Mouse (Mus musculus): ENCODE measurements around the gene Gm27029. TPM values are rescaled to one million over a fixed set of nuclear protein-coding genes. Genes with fewer than 3 reads are reported as not detected.

Gene Gm27029
- total RNA-seq (2023): 1 to 10 TPM in 1 of 2 experiments, under 1 TPM in 1; 0.90 to 1.3 TPM

DNA sequence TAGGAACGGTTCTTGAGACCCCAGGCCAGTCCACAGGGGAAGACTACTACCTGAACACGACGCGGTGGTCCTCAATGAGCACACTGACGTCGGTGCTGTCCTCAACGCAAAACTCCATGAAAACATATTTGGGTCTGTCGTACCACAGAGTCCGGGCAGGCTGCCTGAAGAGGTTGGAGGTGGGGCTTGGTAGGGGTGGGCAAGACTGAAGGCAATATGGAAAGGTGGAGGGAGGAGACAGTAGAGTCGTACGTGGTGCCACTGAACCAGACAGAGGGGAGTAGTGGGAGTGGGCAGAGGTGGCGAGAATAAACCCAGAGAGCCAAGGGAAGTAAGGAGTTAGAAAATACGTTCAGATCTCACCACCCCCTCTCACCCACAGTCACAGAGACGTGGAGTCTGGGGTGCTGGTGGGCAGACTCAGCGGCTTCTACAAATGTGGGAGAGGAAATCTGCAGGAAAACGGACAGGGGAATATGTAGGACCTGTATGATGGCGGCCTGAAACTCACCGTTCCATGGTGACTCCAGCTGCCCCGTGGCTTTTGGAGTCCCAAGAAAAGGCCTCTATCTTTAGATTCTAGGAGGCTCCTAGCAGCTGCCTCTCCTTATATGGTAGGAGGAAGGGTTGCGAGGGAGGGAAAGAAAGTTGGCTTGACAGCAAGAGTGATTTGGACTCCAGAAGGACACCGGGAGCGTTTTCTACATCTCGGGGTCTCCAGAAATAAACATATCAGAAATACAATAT, at the start of gene Gm27029:
Gm27029 (minus strand) TSS at position 692 of the 747 bp plus-strand sequence.

DNA sequence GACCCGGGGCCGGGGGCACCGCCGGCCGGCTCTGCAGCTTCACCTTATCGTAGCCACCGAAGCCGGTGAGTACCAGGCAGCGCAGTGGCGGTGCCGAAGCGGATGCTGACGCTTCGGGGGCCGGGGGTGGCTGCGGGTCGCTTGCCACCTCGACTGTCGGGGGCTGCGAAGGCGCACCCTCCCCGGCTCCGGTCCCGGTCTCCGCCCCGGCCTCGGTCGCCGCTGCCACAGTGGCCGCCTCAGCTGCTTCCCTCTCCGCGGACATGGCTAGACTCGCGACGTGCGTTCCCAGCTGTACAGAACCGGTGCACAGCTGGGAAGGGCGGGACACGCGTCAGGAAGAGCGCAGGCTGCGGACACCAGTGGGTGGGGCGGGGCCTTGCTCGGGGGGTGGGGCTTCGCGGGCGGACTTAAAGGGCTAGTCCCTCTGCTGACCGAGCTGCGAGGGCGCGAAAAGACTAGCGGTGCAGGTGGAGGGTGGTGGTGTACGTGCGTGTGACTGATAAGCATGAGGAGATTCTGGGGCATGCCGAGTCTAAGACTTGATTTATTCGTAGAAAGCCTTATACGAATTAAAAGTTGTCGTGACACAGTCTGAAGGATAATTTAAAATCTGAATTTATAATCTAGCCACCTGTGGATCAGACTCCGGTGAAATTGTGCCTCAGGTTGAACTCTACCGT, 41.4 kb upstream of the Gm27029 start, which contains the start of gene Vat1:
Vat1 (minus strand) TSS at position 362 of the 683 bp plus-strand sequence.

DNA sequence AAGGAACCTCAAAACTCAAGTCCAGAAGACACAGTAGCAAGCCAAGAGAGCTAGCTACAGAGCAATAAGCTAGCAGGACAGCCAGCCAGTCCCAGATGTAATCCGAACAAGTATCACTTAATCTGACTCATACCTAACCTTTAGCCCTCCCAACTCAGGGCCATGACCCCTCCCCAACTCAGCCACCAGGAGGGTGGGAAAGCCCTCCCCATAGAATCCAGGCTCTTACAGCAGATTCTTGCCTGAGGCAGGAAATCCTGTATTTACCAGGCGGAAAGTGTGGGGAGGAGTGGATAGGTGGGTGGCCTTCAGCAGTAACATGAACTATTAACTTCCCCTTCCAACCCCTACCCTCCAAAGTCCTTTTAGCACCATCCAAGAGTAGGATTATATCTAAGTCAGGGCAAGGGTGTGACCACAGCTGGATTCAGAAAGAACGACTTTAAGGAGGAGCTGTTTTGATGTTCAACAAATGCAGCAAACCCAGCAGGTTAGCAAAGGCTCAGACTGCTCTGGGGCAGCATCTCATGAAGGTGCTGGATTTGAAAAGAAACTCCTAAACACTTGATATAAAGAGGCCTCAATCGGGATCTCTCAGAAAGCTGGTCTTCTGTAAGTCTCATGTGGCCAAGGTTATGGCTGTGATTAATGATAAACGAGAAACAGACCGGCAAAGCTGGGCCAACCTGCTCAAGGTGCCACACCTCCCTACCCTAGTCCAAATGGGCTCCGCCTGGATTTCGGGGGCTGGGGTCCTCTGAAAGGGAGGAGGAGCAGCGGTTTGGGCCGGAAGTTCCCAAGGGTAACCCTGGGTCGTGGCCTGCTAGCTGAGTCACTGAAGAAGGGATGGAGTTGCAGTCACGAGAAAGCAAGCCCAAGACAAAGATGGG, 39.9 kb upstream of the Gm27029 start, which contains the start of gene Rnd2:
Rnd2 (plus strand) TSS at position 789 of the 890 bp plus-strand sequence.

DNA sequence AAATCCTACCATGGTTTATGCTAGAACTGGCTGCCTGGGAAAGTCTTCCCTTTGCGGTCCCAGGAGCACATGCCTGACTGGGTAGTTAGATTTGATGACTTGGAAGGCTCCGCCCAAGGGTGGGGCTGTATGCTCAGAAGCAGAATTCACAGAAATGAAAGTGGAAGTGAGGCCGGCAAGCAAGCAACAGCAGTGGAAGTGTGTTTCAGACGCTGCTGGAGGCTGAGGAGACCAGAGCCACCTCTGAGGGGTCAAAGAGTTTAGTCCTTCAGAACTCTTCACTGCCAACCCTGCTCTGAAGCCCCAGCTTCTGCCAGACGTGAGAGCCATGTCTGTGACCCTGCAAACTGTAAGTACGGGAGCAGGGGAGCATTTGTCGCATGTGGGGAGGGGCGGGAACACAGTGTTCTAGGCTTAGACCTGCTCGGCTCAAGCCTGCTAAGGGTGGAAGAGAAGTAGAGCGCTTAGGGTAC, 23.7 kb upstream of the Gm27029 start, which contains the start of gene Ifi35:
Ifi35 (plus strand) TSS at position 134 of the 473 bp plus-strand sequence.

DNA sequence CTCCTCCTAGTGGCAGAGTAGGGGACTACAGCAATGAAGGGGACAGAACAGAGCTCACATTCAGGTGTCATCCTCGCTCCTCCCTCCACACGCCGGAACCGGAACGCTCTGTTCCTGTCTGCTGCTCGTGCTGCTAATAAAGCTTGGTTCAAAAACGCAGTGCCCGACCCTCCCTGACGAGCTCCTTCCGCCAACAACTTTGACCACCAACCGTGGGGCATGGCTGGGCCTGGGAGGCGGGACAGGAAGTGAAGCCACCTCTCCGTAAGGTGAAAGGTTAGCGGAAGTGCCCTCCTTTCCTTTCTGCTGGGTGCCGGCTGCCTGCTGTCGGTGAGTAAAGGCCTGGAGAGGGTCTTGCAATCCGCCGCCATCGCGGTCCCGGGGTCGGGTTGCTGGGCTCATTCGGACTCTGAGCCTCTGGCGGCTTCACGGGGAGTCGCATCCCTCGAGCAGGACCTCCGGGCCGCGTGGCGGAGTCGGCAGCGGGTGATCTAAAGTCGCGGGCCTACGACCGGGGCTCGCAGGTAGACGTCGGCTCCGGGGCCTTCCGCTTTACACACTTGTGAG, 17.6 kb upstream of the Gm27029 start, which contains the start of gene Rpl27:
Rpl27 (plus strand) TSS at position 172 of the 567 bp plus-strand sequence.

DNA sequence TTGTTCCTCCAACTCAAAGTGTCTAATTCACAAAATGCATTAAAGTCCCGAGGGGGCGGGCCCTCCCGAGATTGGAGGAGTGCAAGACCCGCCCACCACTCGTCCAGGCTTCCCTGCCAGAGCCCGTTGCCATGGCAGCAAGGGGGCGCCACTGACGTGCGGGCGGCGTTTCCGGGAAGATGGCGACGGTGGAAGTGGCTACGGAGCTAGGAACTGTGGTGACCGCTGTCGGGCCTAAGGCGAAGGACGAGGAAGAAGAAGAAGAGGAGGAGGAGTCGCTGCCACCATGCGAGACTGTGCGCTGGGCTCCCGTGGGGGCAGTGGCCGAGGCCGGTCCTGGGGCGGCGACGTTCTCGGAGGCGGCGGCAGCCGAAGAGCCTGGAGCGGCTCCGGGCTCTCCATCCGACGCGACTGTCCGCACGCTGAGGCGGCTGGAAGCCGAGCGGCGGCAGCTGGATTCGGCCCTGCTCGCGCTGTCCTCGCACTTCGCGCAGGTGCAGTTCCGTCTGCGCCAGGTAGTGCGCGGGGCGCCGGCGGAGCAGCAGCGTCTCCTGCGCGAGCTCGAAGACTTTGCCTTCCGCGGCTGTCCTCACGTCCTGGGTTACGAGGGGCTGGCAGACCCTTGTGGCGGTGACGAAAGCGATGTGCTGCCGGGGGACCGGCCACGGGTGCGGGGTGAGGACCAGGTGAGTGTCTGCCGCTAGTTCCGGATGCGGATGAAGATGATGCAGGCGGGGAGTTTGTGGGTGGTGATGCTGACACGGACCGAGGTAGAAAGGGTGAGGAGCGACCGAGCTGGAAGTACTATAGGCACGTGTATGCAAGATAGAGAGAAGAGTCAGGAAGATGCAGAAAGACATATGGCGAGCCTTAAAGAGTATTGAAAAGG, 573 bp upstream of the Gm27029 start, which contains the start of the genes Rundc1 and Ptges3l:
Rundc1 (plus strand) TSS at position 161 of the 889 bp plus-strand sequence.
Ptges3l (minus strand) TSS at position 409 of the 889 bp plus-strand sequence.

DNA sequence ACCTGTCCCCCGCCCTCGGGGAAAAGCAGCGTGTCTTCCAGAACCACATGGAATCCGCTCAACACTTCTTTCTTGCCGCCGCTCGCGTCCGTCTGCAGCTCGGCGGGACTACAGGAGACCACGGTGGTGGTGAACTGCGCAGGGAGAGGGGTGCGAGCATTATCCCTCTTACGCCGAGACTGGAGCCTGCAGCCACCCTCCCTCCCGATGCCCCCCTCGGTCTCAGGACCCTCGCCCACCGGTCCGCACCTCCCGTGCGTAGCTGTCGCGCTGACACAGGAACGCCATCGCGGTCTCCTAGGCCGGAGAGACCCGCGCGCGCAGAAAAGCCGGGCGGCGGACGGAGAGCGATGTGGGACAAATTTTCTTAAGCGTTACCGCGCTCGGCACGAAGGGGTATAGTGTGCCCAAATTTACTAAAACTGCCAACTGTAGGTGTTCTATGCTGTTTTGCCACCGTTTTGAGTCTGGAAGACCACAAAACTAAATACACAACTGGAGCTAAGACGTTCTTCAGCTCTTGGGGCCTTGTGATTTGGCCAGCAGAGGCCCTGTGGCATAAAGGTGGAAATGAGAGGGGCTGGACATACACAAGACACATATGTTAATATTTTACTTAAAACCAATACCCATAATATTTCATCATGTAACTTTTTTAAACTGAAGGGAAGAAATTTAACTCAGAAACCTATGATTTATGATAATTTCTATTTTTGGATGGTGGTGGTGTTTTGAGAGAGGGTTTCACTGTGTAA, 7.3 kb downstream of the Gm27029 start, which contains the start of gene Aarsd1:
Aarsd1 (minus strand) TSS at position 515 of the 755 bp plus-strand sequence.

DNA sequence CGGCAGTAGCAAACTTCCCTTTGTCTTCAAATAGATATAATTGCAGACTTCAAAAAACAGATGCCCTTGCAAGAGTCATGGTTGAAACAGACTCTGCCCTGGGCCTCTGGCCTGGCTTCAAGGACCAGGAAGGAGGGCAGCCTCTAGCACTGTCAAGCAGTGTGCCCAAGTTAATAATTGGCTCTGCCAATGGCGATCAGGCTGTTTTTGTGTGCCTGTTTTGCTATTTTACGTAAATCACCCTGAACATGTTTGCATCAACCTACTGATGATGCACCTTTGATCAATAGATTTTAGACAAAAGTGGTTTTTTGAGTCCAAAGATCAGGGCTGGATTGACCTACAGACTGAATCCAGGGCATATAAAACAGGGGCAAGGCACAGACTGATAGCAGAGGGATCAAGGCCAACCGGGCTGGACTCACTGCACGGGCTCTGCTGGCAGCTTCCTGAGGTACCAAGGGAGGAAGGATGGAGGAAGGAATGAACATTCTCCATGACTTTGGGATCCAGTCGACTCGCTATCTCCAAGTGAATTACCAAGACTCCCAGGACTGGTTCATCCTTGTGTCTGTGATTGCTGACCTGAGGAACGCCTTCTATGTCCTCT, 57.2 kb downstream of the Gm27029 start, which contains the start of gene G6pc:
G6pc (plus strand) TSS at position 236 of the 610 bp plus-strand sequence.

Other genes with a start within 250 kb of the Gm27029 start
- gene Ccr10, start 249.4 kb downstream of the Gm27029 start, total RNA-seq (2023): 1 to 10 TPM in 1 of 2 experiments, under 1 TPM in 1; 0.44 to 1.5 TPM
- 10 to 100 TPM; 89.4 to 98.1 TPM for gene Ezh1, start 198.3 kb downstream of the Gm27029 start, total RNA-seq (2023)
- gene Ramp2, start 178.8 kb downstream of the Gm27029 start, total RNA-seq (2023): not detected
- gene Vps25, start 171.1 kb downstream of the Gm27029 start, total RNA-seq (2023): 10 to 100 TPM; 62.5 to 71.6 TPM
- gene Wnk4, start 164.2 kb downstream of the Gm27029 start, total RNA-seq (2023): 1 to 10 TPM; 1.2 to 1.8 TPM
- not detected for gene Cntd1, start 145.8 kb downstream of the Gm27029 start, total RNA-seq (2023)
- gene Coa3, start 145.7 kb downstream of the Gm27029 start, total RNA-seq (2023): 10 to 100 TPM; 38.7 to 39.1 TPM
- 100 to 1,000 TPM; 207 to 215 TPM for gene Becn1, start 122.5 kb downstream of the Gm27029 start, total RNA-seq (2023)
- 100 to 1,000 TPM; 126 to 147 TPM for gene Psme3, start 108.6 kb downstream of the Gm27029 start, total RNA-seq (2023)
- 10 to 100 TPM; 23.2 to 25.3 TPM for gene Aoc2, start 99.7 kb downstream of the Gm27029 start, total RNA-seq (2023)
- 1 to 10 TPM in 1 of 2 experiments, under 1 TPM in 1; 0.73 to 1.1 TPM for gene Aoc3, start 94.2 kb downstream of the Gm27029 start, total RNA-seq (2023)
- gene G6pc, start 57.2 kb downstream of the Gm27029 start, total RNA-seq (2023): not detected
- 10 to 100 TPM; 23.3 to 30.8 TPM for gene Aarsd1, start 7.2 kb downstream of the Gm27029 start, total RNA-seq (2023)
- 10 to 100 TPM; 25.2 to 27.6 TPM for gene Rundc1, start 289 bp upstream of the Gm27029 start, total RNA-seq (2023)
- gene Ptges3l, start 537 bp upstream of the Gm27029 start, total RNA-seq (2023): 1 to 10 TPM; 5.3 to 8.5 TPM
- gene Rpl27, start 17.5 kb upstream of the Gm27029 start, total RNA-seq (2023): 100 to 1,000 TPM; 134 to 149 TPM
- gene Ifi35, start 23.6 kb upstream of the Gm27029 start, total RNA-seq (2023): 10 to 100 TPM; 69.1 to 70.5 TPM
- gene Rnd2, start 40.2 kb upstream of the Gm27029 start, total RNA-seq (2023): 1 to 10 TPM in 1 of 2 experiments, under 1 TPM in 1; 0.62 to 1.5 TPM
- gene Vat1, start 41.4 kb upstream of the Gm27029 start, total RNA-seq (2023): 10 to 100 TPM; 11.5 to 13.2 TPM
- 1 to 10 TPM; 1.5 to 4.2 TPM for gene Brca1, start 127.2 kb upstream of the Gm27029 start, total RNA-seq (2023)
- 100 to 1,000 TPM; 128 to 145 TPM for gene Nbr1, start 127.4 kb upstream of the Gm27029 start, total RNA-seq (2023)
- gene Tmem106a, start 157.4 kb upstream of the Gm27029 start, total RNA-seq (2023): 10 to 100 TPM; 12.6 to 21.2 TPM
- not detected for gene Gm11634, start 174.5 kb upstream of the Gm27029 start, total RNA-seq (2023)
- gene Rdm1, start 202.4 kb upstream of the Gm27029 start, total RNA-seq (2023): 10 to 100 TPM; 38.6 to 38.9 TPM
- gene Arl4d, start 240.7 kb upstream of the Gm27029 start, total RNA-seq (2023): 1 to 10 TPM; 6.4 to 7.5 TPM